Mouse (Mus musculus) CH12.LX (cell line): Measurements from ENCODE around the gene Mycbp.

ENCODE experiments used
- CTCF ChIP-seq, 2 experiments: IDR thresholded peaks in 1 of 2; conservative IDR thresholded peaks in 1 of 2; 2 replicates each; pipeline ENCODE4 v1.5.1; 2011 to 2012; ENCODE audit warnings: low read depth in 2 of 2, low read length in 2 of 2, improper control_type of control experiment in 1 of 2, inconsistent platforms in 1 of 2, mild to moderate bottlenecking in 1 of 2, moderate library complexity in 1 of 2
- EP300 ChIP-seq: IDR thresholded peaks from 2 replicates; pipeline ENCODE4 v1.6.1; 2011; ENCODE audit warnings: low read length, improper control_type of control experiment
- POLR2A ChIP-seq: IDR thresholded peaks from 2 replicates; pipeline ENCODE4 v1.6.1; 2011; ENCODE audit warnings: low read depth, mild to moderate bottlenecking, improper control_type of control experiment, low read length
- POLR2AphosphoS2 ChIP-seq: IDR thresholded peaks from 2 replicates; pipeline ENCODE4 v1.6.1; 2011; ENCODE audit warnings: low read depth, low read length, improper control_type of control experiment
- UBTF ChIP-seq: IDR thresholded peaks from 2 replicates; pipeline ENCODE4 v1.6.1; 2012; ENCODE audit warnings: low read depth, mild to moderate bottlenecking, inconsistent platforms, low read length, improper control_type of control experiment, moderate library complexity
- ZC3H11A ChIP-seq: IDR thresholded peaks from 2 replicates; pipeline ENCODE4 v1.6.1; 2012; ENCODE audit warnings: low read depth, mild to moderate bottlenecking, inconsistent platforms, low read length, improper control_type of control experiment

- TF ChIP-seq CTCF (conservative IDR thresholded peaks at IDR 0.05 in 1 of 2, IDR thresholded peaks at IDR 0.05 in 1 of 2; ENCODE audit: low read depth in 2 of 2, low read length in 2 of 2) (no peak), POLR2A (no peak), EP300 (no peak), POLR2AphosphoS2 (no peak), ZC3H11A (no peak), UBTF (no peak)
Measured at GRCm38 (mm10) chr4:123947149-123947548, 42.5 kb downstream of the Mycbp start.
